In genomic region chrX:161399110-161399509, GRCm38 (mm10) we compare ENCODE assay signal across 9 mouse cellular contexts.
DNase-seq lines count a peak whose midpoint lies in the region; ATAC-seq and TF ChIP-seq lines count a peak whose summit lies in the region.
"Had no signal": no experiment of that assay in that cellular context is flagged by ENCODE, and none has a peak within 500 bp of the region (broad histone marks: within the 10 kb centered on the region; RNA-seq: fewer than 3 reads in every experiment).

No protein-coding gene starts in this region.

- TF ChIP-seq CTCF in bone marrow, adult 2 months (IDR thresholded peaks at IDR 0.05; ENCODE audit: control insufficient read depth, insufficient read depth, low read length) = peak; percentile 64

- no peak overlapping the region for H3K4me3 ChIP-seq in midbrain, embryonic 11.5 days (ENCODE audit: low read depth, low read length)
- H3K4me3 ChIP-seq in midbrain, embryonic 13.5 days (replicated peaks) = no peak overlapping the region
- H3K4me3 ChIP-seq in bone marrow, adult 2 months (replicated peaks; ENCODE audit: control insufficient read depth, low read depth, low read length) = no peak overlapping the region
- H3K4me3 ChIP-seq: hindbrain, embryonic 15.5 days had no signal

- H3K4me1 ChIP-seq in midbrain, embryonic 11.5 days (ENCODE audit: control insufficient read depth, insufficient read depth, low read length) = no peaks in the 10 kb centered on the region
- H3K4me1 ChIP-seq in midbrain, embryonic 13.5 days (replicated peaks) = no peaks in the 10 kb centered on the region
- no peaks in the 10 kb centered on the region for H3K4me1 ChIP-seq in bone marrow, adult 2 months (ENCODE audit: control insufficient read depth, insufficient read depth, low read length)
- H3K4me1 ChIP-seq: hindbrain, embryonic 15.5 days had no signal

- no peak overlapping the region for H3K4me2 ChIP-seq in midbrain, embryonic 11.5 days
- no peak overlapping the region for H3K4me2 ChIP-seq in midbrain, embryonic 13.5 days (replicated peaks)
- H3K4me2 ChIP-seq: hindbrain, embryonic 15.5 days had no signal

- peak; percentile 98 for DNase-seq in midbrain, embryonic 11.5 days (ENCODE audit: low spot score, missing footprints)
- peak; percentile 15 for DNase-seq in fibroblast of lung, adult 2 months (ENCODE audit: low read depth)
- DNase-seq in kidney, postnatal 25 days = peak; percentile 59 to 88
- peak; percentile 46 to 57 for DNase-seq in lung, adult 18-20 months
- DNase-seq in right cerebral cortex, postnatal 10 days (ENCODE audit: low spot score in 2 of 2) = peak; percentile 63 to 76
- DNase-seq in urinary bladder, postnatal 25 days (ENCODE audit: low spot score) = peak; percentile 66

- H3K9me3 ChIP-seq in midbrain, embryonic 11.5 days (ENCODE audit: control insufficient read depth, low read length) = no peaks in the 10 kb centered on the region
- no peaks in the 10 kb centered on the region for H3K9me3 ChIP-seq in midbrain, embryonic 13.5 days
- H3K9me3 ChIP-seq: hindbrain, embryonic 15.5 days had no signal

- H3K36me3 ChIP-seq in midbrain, embryonic 11.5 days (ENCODE audit: control insufficient read depth, insufficient read depth, low read length) = no peaks in the 10 kb centered on the region
- no peaks in the 10 kb centered on the region for H3K36me3 ChIP-seq in midbrain, embryonic 13.5 days
- H3K36me3 ChIP-seq: hindbrain, embryonic 15.5 days had no signal

- 18% methylated on average over 11 of the region's 11 CpGs for WGBS in midbrain, embryonic 11.5 days
- WGBS in midbrain, embryonic 13.5 days = 27% methylated on average over 11 of the region's 11 CpGs
- WGBS in bone marrow, adult 2 months = 24% methylated on average over 11 of the region's 11 CpGs

- H3K27ac ChIP-seq in midbrain, embryonic 11.5 days (ENCODE audit: low read depth, low read length) = no peak overlapping the region
- no peak overlapping the region for H3K27ac ChIP-seq in midbrain, embryonic 13.5 days
- H3K27ac ChIP-seq in bone marrow, adult 2 months (ENCODE audit: control insufficient read depth, insufficient read depth, low read depth, low read length, poor library complexity) = no peak overlapping the region
- H3K27ac ChIP-seq: hindbrain, embryonic 15.5 days had no signal

- no peak for ATAC-seq in midbrain, embryonic 11.5 days (ENCODE audit: low FRiP score)
- no peak for ATAC-seq in midbrain, embryonic 13.5 days

- no peaks in the 10 kb centered on the region for H3K27me3 ChIP-seq in midbrain, embryonic 11.5 days (ENCODE audit: control insufficient read depth, insufficient read depth, low read length)
- H3K27me3 ChIP-seq in midbrain, embryonic 13.5 days = peaks cover 13% of the 10 kb centered on the region; the same call in 1 of the 2 replicates

- no peak overlapping the region for H3K9ac ChIP-seq in midbrain, embryonic 11.5 days (ENCODE audit: low read length)
- H3K9ac ChIP-seq in midbrain, embryonic 13.5 days (replicated peaks) = no peak overlapping the region
- H3K9ac ChIP-seq: hindbrain, embryonic 15.5 days had no signal

- TF ChIP-seq POLR2A in bone marrow, adult 2 months (IDR thresholded peaks at IDR 0.05; ENCODE audit: borderline replicate concordance, control insufficient read depth, low read depth, low read length) = no peak

Comparison
In these comparisons a context has a peak if more than half of its experiments do, and no peak if none do; other contexts are left out.
1. DNase-seq: peak in every context shown above with its lines; median percentile 98 in midbrain, embryonic 11.5 days; 74 in kidney, postnatal 25 days; 70 in right cerebral cortex, postnatal 10 days; 66 in urinary bladder, postnatal 25 days; 52 in lung, adult 18-20 months; 15 in fibroblast of lung, adult 2 months.